Mouse (Mus musculus): ENCODE measurements at regions not wholly inside any gene's neighbourhood (a gene's known extent, or its start where the extent isn't known, plus 50 kb on each side); places are given as distances from the start of the nearest gene placed in this dataset.

DNA sequence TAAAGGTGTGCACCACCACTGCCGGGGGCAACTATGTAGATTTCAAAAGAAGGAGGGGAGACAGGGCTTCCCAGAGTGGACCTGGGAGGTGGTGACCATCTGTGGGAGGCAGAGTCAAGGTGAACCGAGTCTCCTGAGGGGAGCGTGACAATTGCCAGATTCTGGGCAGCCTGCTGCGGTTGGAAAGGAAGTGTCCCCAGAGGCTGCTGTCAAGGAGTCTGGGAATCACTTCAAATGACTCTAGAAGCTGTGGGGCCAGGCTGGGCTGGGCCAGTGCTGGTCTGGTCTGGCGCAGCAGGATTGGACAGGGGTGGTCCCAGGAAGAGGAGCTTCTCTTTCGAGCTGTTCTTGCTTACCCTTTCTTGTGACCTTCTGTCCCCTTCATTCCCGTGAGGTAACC lies 95.4 kb upstream of the Gm26897 start:
- no peak for TF ChIP-seq CTCF (conservative IDR thresholded peaks at IDR 0.05; ENCODE audit: insufficient read depth, insufficient read length, low read depth, low read length)
- TF ChIP-seq POLR2A (IDR thresholded peaks at IDR 0.05; ENCODE audit: low read depth, low read length) = no peak
